Mouse (Mus musculus) embryonic facial prominence, embryonic 12.5 days (tissue): ENCODE measurements around the gene Fbxl17. TPM values are rescaled to one million over a fixed set of nuclear protein-coding genes. Genes with fewer than 3 reads are reported as not detected.
A peak's percentile ranks its signal among the peaks of the same experiment; 100 is the strongest.

Experiments
- ATAC-seq: fragments of 200-750 bp; cut with Nextera tagmentation; 2 replicates; pipeline ENCODE4 v1.8.0; 2017; ENCODE audit not compliant: insufficient number of reproducible peaks, insufficient read depth, low FRiP score, low TSS enrichment
- H3K27ac ChIP-seq: fragments of 300-500 bp; sonication (generic); 2 replicates; pipeline ENCODE4 v1.5.1; 2016; ENCODE audit warnings: mild to moderate bottlenecking
- H3K27me3 ChIP-seq: fragments of 300-500 bp; sonication (generic); 2 replicates; pipeline ENCODE4 v1.6.1; 2016; ENCODE audit warnings: mild to moderate bottlenecking, moderate library complexity
- H3K36me3 ChIP-seq: fragments of 300-500 bp; sonication (generic); 2 replicates; pipeline ENCODE4 v1.6.1; 2016; ENCODE audit warnings: mild to moderate bottlenecking
- H3K4me1 ChIP-seq: fragments of 300-500 bp; sonication (generic); 2 replicates; pipeline ENCODE4 v1.6.1; 2016
- H3K4me2 ChIP-seq: fragments of 300-500 bp; sonication (generic); replicated peaks from 2 replicates; pipeline ENCODE4 v1.6.1; 2016; ENCODE audit warnings: mild to moderate bottlenecking, moderate library complexity
- H3K4me3 ChIP-seq: fragments of 300-500 bp; sonication (generic); 2 replicates; pipeline ENCODE4 v1.5.1; 2016; ENCODE audit warnings: mild to moderate bottlenecking
- H3K9ac ChIP-seq: fragments of 300-500 bp; sonication (generic); 2 replicates; pipeline ENCODE4 v1.6.1; 2016; ENCODE audit warnings: mild to moderate bottlenecking, moderate library complexity
- H3K9me3 ChIP-seq: fragments of 300-500 bp; sonication (generic); 2 replicates; pipeline ENCODE4 v1.6.1; 2016; ENCODE audit warnings: mild to moderate bottlenecking, moderate library complexity
- WGBS: fragments of 180-500 bp; shearing (Covaris S2); methylation state at CpG from one replicate; pipeline ENCODE4 v1.1.7; 2016; 5-methylcytosine and 5-hydroxymethylcytosine counted together
- polyA plus RNA-seq: library from polyadenylated mRNA; unstranded; fragments of >200 nt; fragmentation: Nextera tagmentation; extraction: Ambion mirVana; gene quantifications from 2 replicates; pipeline ENCODE4 v1.2.1, GENCODE M21; 2016

The Fbxl17 gene
- polyA plus RNA-seq, 1 experiment from 2014 or later = 7.9 TPM

GRCm38 (mm10) chr17:63498182-63498716 lies 1.6 kb downstream of the Fbxl17 start:
- no peaks in the 10 kb centered on the region for H3K27me3 ChIP-seq
- peak overlapping the region; percentile 93 for H3K4me3 ChIP-seq
- peak overlapping the region; percentile 98 for H3K9ac ChIP-seq
- no peaks in the 10 kb centered on the region for H3K36me3 ChIP-seq
- WGBS = 17% methylated on average over 6 of the region's 6 CpGs
- H3K9me3 ChIP-seq = no peaks in the 10 kb centered on the region
- H3K4me1 ChIP-seq = peaks cover 29% of the 10 kb centered on the region
- ATAC-seq = no peak
- peak overlapping the region; percentile 70 for H3K4me2 ChIP-seq
- peak overlapping the region; percentile 99; the same call in 1 of the 2 replicates for H3K27ac ChIP-seq

GRCm38 (mm10) chr17:63497206-63497731 lies 2.5 kb downstream of the Fbxl17 start:
- WGBS = 79% methylated on average over 6 of the region's 6 CpGs
- H3K27ac ChIP-seq = no peak overlapping the region
- peaks cover 33% of the 10 kb centered on the region for H3K4me1 ChIP-seq
- ATAC-seq = no peak
- H3K9ac ChIP-seq = no peak overlapping the region
- H3K9me3 ChIP-seq = no peaks in the 10 kb centered on the region
- no peak overlapping the region for H3K4me3 ChIP-seq
- H3K27me3 ChIP-seq = no peaks in the 10 kb centered on the region
- H3K36me3 ChIP-seq = no peaks in the 10 kb centered on the region
- H3K4me2 ChIP-seq = peak overlapping the region; percentile 70

GRCm38 (mm10) chr17:63496153-63496552 lies 3.7 kb downstream of the Fbxl17 start:
- 0 out of 2 replicates have a peak overlapping the region, but pooled peaks have one; percentile 9 for H3K4me2 ChIP-seq
- H3K4me1 ChIP-seq = peaks cover 33% of the 10 kb centered on the region
- H3K9me3 ChIP-seq = no peaks in the 10 kb centered on the region
- H3K36me3 ChIP-seq = no peaks in the 10 kb centered on the region
- H3K9ac ChIP-seq = no peak overlapping the region
- H3K4me3 ChIP-seq = no peak overlapping the region
- 35% methylated on average over 5 of the region's 5 CpGs for WGBS
- no peaks in the 10 kb centered on the region for H3K27me3 ChIP-seq
- no peak overlapping the region for H3K27ac ChIP-seq
- ATAC-seq = no peak

- 67% methylated on average over 7 of the region's 7 CpGs for WGBS
- no peaks in the 10 kb centered on the region for H3K27me3 ChIP-seq
- no peak overlapping the region for H3K27ac ChIP-seq
- H3K4me3 ChIP-seq = no peak overlapping the region
- H3K4me1 ChIP-seq = peaks cover 29% of the 10 kb centered on the region
- H3K36me3 ChIP-seq = peaks cover 7% of the 10 kb centered on the region; the same call in 1 of the 2 replicates
- no peaks in the 10 kb centered on the region for H3K9me3 ChIP-seq
- ATAC-seq = no peak
- no peak overlapping the region for H3K4me2 ChIP-seq
- H3K9ac ChIP-seq = no peak overlapping the region
Measured at GRCm38 (mm10) chr17:63493876-63494580, 5.8 kb downstream of the Fbxl17 start.

GRCm38 (mm10) chr17:63493274-63493673 lies 6.5 kb downstream of the Fbxl17 start:
- Histone ChIP-seq H3K36me3 (peaks cover 9% of the 10 kb centered on the region; the same call in 1 of the 2 replicates), H3K4me1 (peaks cover 27% of the 10 kb centered on the region), H3K27ac (peak overlapping the region; percentile 30; the same call in 1 of the 2 replicates), H3K9me3 (no peaks in the 10 kb centered on the region), H3K4me2 (no peak overlapping the region), H3K4me3 (no peak overlapping the region), H3K27me3 (no peaks in the 10 kb centered on the region), H3K9ac (no peak overlapping the region)
- 29% methylated on average over 5 of the region's 5 CpGs for WGBS
- ATAC-seq = no peak

- ATAC-seq = no peak
- Histone ChIP-seq H3K27ac (peak overlapping the region; percentile 30; the same call in 1 of the 2 replicates), H3K9ac (no peak overlapping the region), H3K4me2 (no peak overlapping the region), H3K4me1 (peaks cover 22% of the 10 kb centered on the region), H3K36me3 (peaks cover 9% of the 10 kb centered on the region; the same call in 1 of the 2 replicates), H3K27me3 (no peaks in the 10 kb centered on the region), H3K4me3 (no peak overlapping the region), H3K9me3 (no peaks in the 10 kb centered on the region)
- 77% methylated on average over 8 of the region's 8 CpGs for WGBS
Measured at GRCm38 (mm10) chr17:63492665-63493273, 7.0 kb downstream of the Fbxl17 start.

- no peaks in the 10 kb centered on the region for H3K27me3 ChIP-seq
- no peak overlapping the region for H3K4me2 ChIP-seq
- H3K4me1 ChIP-seq = peaks cover 6% of the 10 kb centered on the region; the same call in 1 of the 2 replicates
- 78% methylated on average over 4 of the region's 4 CpGs for WGBS
- peaks cover 14% of the 10 kb centered on the region for H3K36me3 ChIP-seq
- H3K9me3 ChIP-seq = no peaks in the 10 kb centered on the region
- no peak overlapping the region for H3K4me3 ChIP-seq
- no peak overlapping the region for H3K9ac ChIP-seq
- no peak for ATAC-seq
- no peak overlapping the region for H3K27ac ChIP-seq
Measured at GRCm38 (mm10) chr17:63489525-63489924, 10.3 kb downstream of the Fbxl17 start.

GRCm38 (mm10) chr17:63467866-63468265 lies 32.0 kb downstream of the Fbxl17 start:
- no peaks in the 10 kb centered on the region for H3K4me1 ChIP-seq
- no peak overlapping the region for H3K27ac ChIP-seq
- no peaks in the 10 kb centered on the region for H3K9me3 ChIP-seq
- no peaks in the 10 kb centered on the region for H3K27me3 ChIP-seq
- no peaks in the 10 kb centered on the region for H3K36me3 ChIP-seq
- 8% methylated on average over 6 of the region's 6 CpGs for WGBS
- H3K9ac ChIP-seq = no peak overlapping the region
- no peak for ATAC-seq
- H3K4me2 ChIP-seq = no peak overlapping the region
- no peak overlapping the region for H3K4me3 ChIP-seq

- H3K27me3 ChIP-seq = no peaks in the 10 kb centered on the region
- H3K36me3 ChIP-seq = no peaks in the 10 kb centered on the region
- no peaks in the 10 kb centered on the region for H3K9me3 ChIP-seq
- 95% methylated on average over 1 of the region's 1 CpGs for WGBS
- no peak overlapping the region for H3K4me3 ChIP-seq
- no peak overlapping the region for H3K9ac ChIP-seq
- no peaks in the 10 kb centered on the region for H3K4me1 ChIP-seq
- ATAC-seq = no peak
- no peak overlapping the region for H3K4me2 ChIP-seq
- no peak overlapping the region for H3K27ac ChIP-seq
Measured at GRCm38 (mm10) chr17:63465239-63465638, 34.6 kb downstream of the Fbxl17 start.

GRCm38 (mm10) chr17:63462512-63462911 lies 37.3 kb downstream of the Fbxl17 start:
- no peak overlapping the region for H3K4me3 ChIP-seq
- no peaks in the 10 kb centered on the region for H3K9me3 ChIP-seq
- H3K27ac ChIP-seq = no peak overlapping the region
- no peaks in the 10 kb centered on the region for H3K27me3 ChIP-seq
- H3K9ac ChIP-seq = no peak overlapping the region
- H3K4me1 ChIP-seq = no peaks in the 10 kb centered on the region
- no peak overlapping the region for H3K4me2 ChIP-seq
- H3K36me3 ChIP-seq = no peaks in the 10 kb centered on the region
- WGBS = 69% methylated on average over 7 of the region's 7 CpGs
- no peak for ATAC-seq

- 68% methylated on average over 9 of the region's 9 CpGs for WGBS
- no peak for ATAC-seq
Measured at GRCm38 (mm10) chr17:63459712-63460495, 39.9 kb downstream of the Fbxl17 start.

More at GRCm38 (mm10) chr17:63459712-63460495, 39.9 kb downstream of the Fbxl17 start:
- Histone ChIP-seq H3K27ac (no peak overlapping the region), H3K27me3 (no peaks in the 10 kb centered on the region), H3K9ac (no peak overlapping the region), H3K4me2 (no peak overlapping the region), H3K4me3 (no peak overlapping the region), H3K4me1 (no peaks in the 10 kb centered on the region), H3K36me3 (no peaks in the 10 kb centered on the region), H3K9me3 (no peaks in the 10 kb centered on the region)
